Mouse (Mus musculus) midbrain, postnatal 0 days (tissue): ENCODE results near the gene Bnip1. TPM values are rescaled to one million over a fixed set of nuclear protein-coding genes. Genes with fewer than 3 reads are reported as not detected.

Experiments used
- ATAC-seq: fragments of 200-750 bp; cut with Nextera tagmentation; 2 replicates; pipeline ENCODE4 v1.8.0; 2017; ENCODE audit warnings: moderate number of reproducible peaks, mild to moderate bottlenecking, moderate TSS enrichment, moderate library complexity; ENCODE audit not compliant: low FRiP score
- DNase-seq: peaks from one replicate; pipeline ENCODE4 v3.0.0-alpha.2; 2015; ENCODE audit warnings: low spot score
- H3K27ac ChIP-seq: fragments of 300-500 bp; sonication (generic); 2 replicates; pipeline ENCODE4 v1.5.1; 2014; ENCODE audit warnings: low read depth, mild to moderate bottlenecking, low read length, mixed read lengths
- H3K27me3 ChIP-seq: fragments of 300-500 bp; sonication (generic); 2 replicates; pipeline ENCODE4 v1.6.1; 2014; ENCODE audit warnings: low read length, control low read depth, mixed read lengths; ENCODE audit not compliant: insufficient read depth
- H3K36me3 ChIP-seq: fragments of 300-500 bp; sonication (generic); 2 replicates; pipeline ENCODE4 v1.6.1; 2014; ENCODE audit warnings: low read length, control low read depth, mixed read lengths; ENCODE audit not compliant: insufficient read depth
- H3K4me1 ChIP-seq: fragments of 300-500 bp; sonication (generic); 2 replicates; pipeline ENCODE4 v1.6.1; 2014; ENCODE audit warnings: mild to moderate bottlenecking, control low read depth, antibody characterized with exemption, low read length, mixed read lengths; ENCODE audit not compliant: insufficient read depth
- H3K4me2 ChIP-seq: fragments of 300-500 bp; sonication (generic); 2 replicates; pipeline ENCODE4 v1.6.1; 2014; ENCODE audit warnings: low read depth, mild to moderate bottlenecking, low read length, mixed read lengths; ENCODE audit not compliant: poor library complexity, severe bottlenecking
- H3K4me3 ChIP-seq: fragments of 300-500 bp; sonication (generic); 2 replicates; pipeline ENCODE4 v1.5.1; 2014; ENCODE audit warnings: low read depth, mild to moderate bottlenecking, low read length, moderate library complexity
- H3K9ac ChIP-seq: fragments of 300-500 bp; sonication (generic); replicated peaks from 2 replicates; pipeline ENCODE4 v1.6.1; 2014; ENCODE audit warnings: mild to moderate bottlenecking, low read length, moderate library complexity, mixed read lengths; ENCODE audit not compliant: poor library complexity, severe bottlenecking
- H3K9me3 ChIP-seq: fragments of 300-500 bp; sonication (generic); 2 replicates; pipeline ENCODE4 v1.6.1; 2016; ENCODE audit warnings: low read length, control low read depth
- CTCF ChIP-seq: IDR thresholded peaks from 2 replicates; pipeline ENCODE4 v1.5.1; 2016; ENCODE audit warnings: antibody characterized with exemption, mild to moderate bottlenecking
- WGBS: fragments of 180-500 bp; shearing (Covaris S2); extraction: QIAGEN DNeasy Blood & Tissue Kit; methylation state at CpG from one replicate; pipeline ENCODE4 v1.1.7; 2014; 5-methylcytosine and 5-hydroxymethylcytosine counted together
- polyA plus RNA-seq: library from polyadenylated mRNA; unstranded; fragments of >200 nt; fragmentation: Nextera tagmentation; extraction: Ambion mirVana; gene quantifications from 2 replicates; pipeline ENCODE4 v1.2.1, GENCODE M21; 2015
- total RNA-seq: library from RNA; depleted of rRNA; stranded (reverse); fragments of >200 nt; gene quantifications from 2 replicates; pipeline ENCODE4 v1.2.3, GENCODE M21; 2014; rRNA removed

The Bnip1 gene
- total RNA-seq: 48.2 and 56.8 TPM in 2 replicates
- polyA plus RNA-seq: 53.4 and 53.7 TPM in 2 replicates

DNA sequence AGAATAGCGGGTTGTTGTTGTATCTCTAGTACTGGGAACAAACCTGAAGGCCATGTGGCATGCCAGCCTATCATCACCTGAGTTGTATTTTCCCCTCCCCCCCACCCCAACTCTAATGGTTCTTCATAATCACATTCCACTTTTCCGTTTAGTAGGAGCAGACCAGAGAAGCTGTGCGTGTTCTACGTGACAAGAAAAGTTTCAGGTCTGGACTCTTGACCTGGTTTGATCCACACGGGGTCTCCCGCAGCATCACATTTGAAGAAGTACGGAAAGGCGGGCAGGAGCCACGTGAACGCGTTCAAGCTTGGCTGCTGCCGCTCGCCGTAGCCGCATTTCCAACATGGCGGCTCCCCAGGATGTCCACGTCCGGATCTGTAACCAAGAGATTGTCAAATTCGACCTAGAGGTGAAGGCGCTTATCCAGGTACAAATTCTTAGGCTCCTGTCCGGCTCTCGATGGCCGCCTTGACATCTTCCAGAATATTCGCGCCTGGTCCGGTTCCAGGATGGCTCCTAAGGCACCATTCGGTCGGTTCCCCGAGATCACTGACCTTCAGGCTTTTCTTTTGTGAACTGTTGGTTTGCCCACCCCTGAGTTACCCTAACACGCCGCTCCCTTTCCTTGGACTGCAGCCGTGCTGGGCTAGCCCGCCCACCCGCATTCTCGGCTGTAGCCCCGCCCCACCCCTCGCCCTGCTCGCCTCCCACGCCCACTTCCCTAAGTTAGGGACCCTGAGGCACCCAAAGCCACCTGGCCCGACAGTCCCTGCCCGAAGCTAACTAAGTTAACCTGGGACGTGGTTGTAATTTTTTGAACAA is at the start of gene Bnip1:
Gene Bnip1, plus strand, starts transcription at position 317 of the 822 bp plus-strand sequence.
- ATAC-seq: peak; percentile 63; the same call in 1 of the 2 replicates
- peak; percentile 85 for DNase-seq

DNA sequence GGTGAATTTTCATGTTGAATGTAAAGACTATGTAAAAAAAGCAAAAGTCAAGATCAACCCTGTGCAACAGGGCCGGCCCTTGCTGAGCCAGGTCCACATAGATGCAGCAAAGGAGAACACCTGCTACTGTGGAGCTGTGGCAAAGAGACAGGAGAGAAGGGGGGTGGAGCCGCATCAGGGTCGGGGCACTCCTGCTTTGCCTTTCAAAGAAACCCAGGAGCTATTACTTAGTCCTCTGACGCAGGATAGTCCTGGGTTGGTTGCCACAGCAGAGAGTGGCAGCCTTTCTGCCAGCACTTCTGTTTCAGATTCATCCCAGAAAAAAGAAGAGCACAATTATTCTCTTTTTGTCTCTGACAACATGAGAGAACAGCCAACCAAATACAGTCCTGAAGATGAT is 38.3 kb upstream of the Bnip1 start:
- no peak for ATAC-seq
- WGBS: 57% methylated on average over 4 of the region's 4 CpGs

More for the DNA sequence above, at the start of gene Bnip1:
- Histone ChIP-seq H3K9me3 (no peaks in the 10 kb centered on the region), H3K9ac (peak within 1 kb of the TSS; percentile 74), H3K36me3 (peaks cover 22% of the 10 kb centered on the region; the same call in 1 of the 2 replicates), H3K4me3 (peak within 1 kb of the TSS; percentile 70), H3K4me2 (peak within 1 kb of the TSS; percentile 86), H3K27ac (peak within 1 kb of the TSS; percentile 82), H3K27me3 (no peaks in the 10 kb centered on the region), H3K4me1 (peaks cover 8% of the 10 kb centered on the region; the same call in 1 of the 2 replicates)
- TF ChIP-seq CTCF: no peak; the same call in 1 of the 2 replicates
- under 1% methylated on average over 42 of the region's 42 CpGs for whole genome bisulfite sequencing

DNA sequence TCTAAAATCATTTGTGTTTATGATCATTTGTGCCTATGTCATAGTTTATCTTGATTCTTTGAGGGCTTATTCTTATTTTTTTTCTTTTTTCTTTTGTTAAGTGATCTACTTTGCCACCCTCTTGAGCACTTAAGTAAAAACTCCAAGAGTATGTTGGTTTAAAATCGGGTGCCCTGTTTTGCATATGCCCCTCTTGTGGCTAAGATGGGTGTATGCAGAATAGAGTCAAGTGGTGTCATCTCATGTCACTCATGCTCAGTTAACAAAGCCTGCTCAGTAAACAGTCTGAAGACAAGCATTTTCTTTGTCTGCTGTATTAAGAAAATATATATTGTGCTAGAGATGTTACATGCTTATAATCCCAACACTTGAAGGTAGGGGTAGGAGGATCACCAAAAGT is 37.6 kb upstream of the Bnip1 start:
- no peak overlapping the region for H3K27ac ChIP-seq

More for the DNA sequence above, 38.3 kb upstream of the Bnip1 start:
- TF ChIP-seq CTCF: no peak
- no peaks in the 10 kb centered on the region for H3K36me3 ChIP-seq
- H3K27me3 ChIP-seq: no peaks in the 10 kb centered on the region
- H3K4me3 ChIP-seq: no peak overlapping the region
- H3K27ac ChIP-seq: no peak overlapping the region
- no peaks in the 10 kb centered on the region for H3K4me1 ChIP-seq
- DNase-seq: no peak
- no peaks in the 10 kb centered on the region for H3K9me3 ChIP-seq
- H3K4me2 ChIP-seq: no peak overlapping the region
- H3K9ac ChIP-seq: no peak overlapping the region

GRCm38 (mm10) chr17:26749975-26750374 is 30.9 kb upstream of the Bnip1 start:
- DNase-seq (no peak), ATAC-seq (no peak)
- no peaks in the 10 kb centered on the region for H3K36me3 ChIP-seq
- no peak for TF ChIP-seq CTCF
- no peak overlapping the region for H3K27ac ChIP-seq
- no peak overlapping the region for H3K4me2 ChIP-seq
- 88% methylated on average over 3 of the region's 3 CpGs for WGBS
- no peak overlapping the region for H3K4me3 ChIP-seq
- no peaks in the 10 kb centered on the region for H3K27me3 ChIP-seq
- H3K4me1 ChIP-seq: no peaks in the 10 kb centered on the region
- H3K9me3 ChIP-seq: no peaks in the 10 kb centered on the region
- no peak overlapping the region for H3K9ac ChIP-seq

More for the DNA sequence above, 37.6 kb upstream of the Bnip1 start:
- no peak overlapping the region for H3K4me2 ChIP-seq
- no peaks in the 10 kb centered on the region for H3K9me3 ChIP-seq
- no peak for DNase-seq
- ATAC-seq: no peak
- 55% methylated on average over 1 of the region's 1 CpGs for WGBS
- no peak overlapping the region for H3K9ac ChIP-seq
- TF ChIP-seq CTCF: no peak
- H3K4me3 ChIP-seq: no peak overlapping the region
- H3K27me3 ChIP-seq: no peaks in the 10 kb centered on the region
- no peaks in the 10 kb centered on the region for H3K4me1 ChIP-seq
- H3K36me3 ChIP-seq: no peaks in the 10 kb centered on the region

DNA sequence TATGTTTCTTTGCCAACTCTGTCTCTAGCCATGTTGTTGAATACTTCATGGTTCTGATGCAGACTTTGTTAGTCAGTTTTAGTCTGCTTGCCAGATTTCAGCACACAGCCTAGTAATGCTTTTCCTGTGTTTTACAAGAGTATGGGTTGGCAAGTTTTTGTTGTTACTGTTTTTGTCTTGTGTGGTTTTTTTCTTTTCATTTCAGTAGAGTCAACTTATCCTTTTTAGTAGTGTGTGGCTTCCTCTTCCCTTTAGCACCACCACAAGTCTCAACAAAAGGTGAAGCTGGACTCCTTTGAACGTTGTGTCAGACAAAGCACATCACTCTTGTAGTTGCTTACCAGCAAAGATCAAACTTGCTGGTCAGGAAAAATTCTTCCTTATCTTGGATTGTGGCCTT is 28.6 kb upstream of the Bnip1 start:
- no peaks in the 10 kb centered on the region for H3K36me3 ChIP-seq
- H3K4me3 ChIP-seq: no peak overlapping the region
- H3K9me3 ChIP-seq: no peaks in the 10 kb centered on the region
- no peak overlapping the region for H3K4me2 ChIP-seq
- H3K27ac ChIP-seq: no peak overlapping the region
- no peaks in the 10 kb centered on the region for H3K4me1 ChIP-seq
- no peak for DNase-seq
- no peak for ATAC-seq
- no peak overlapping the region for H3K9ac ChIP-seq
- WGBS: 89% methylated on average over 1 of the region's 1 CpGs
- no peaks in the 10 kb centered on the region for H3K27me3 ChIP-seq
- no peak for TF ChIP-seq CTCF

DNA sequence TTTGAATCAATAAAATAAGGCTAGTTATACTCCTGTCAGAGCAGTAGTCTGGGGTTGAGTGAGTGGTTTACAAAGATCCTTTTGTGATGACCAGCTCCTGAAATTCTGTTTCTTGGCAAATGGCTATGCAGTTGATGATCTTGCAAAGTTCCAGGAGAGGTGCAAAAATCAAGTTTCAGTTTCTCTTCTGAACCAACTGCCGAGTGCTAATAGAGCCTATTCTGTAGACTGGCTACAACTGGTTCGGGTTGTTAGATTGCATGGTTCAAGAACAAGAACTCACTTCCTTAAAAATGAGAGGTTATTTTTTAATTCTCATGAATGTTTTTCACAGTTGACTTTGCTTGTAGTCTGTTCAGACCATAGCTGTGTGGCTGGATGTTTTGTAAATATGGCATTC is 27.4 kb upstream of the Bnip1 start:
- H3K27ac ChIP-seq: no peak overlapping the region
- no peaks in the 10 kb centered on the region for H3K9me3 ChIP-seq
- no peak for TF ChIP-seq CTCF
- H3K27me3 ChIP-seq: no peaks in the 10 kb centered on the region
- no peak overlapping the region for H3K4me2 ChIP-seq
- H3K4me3 ChIP-seq: no peak overlapping the region
- DNase-seq: no peak
- H3K9ac ChIP-seq: no peak overlapping the region
- ATAC-seq: no peak
- 96% methylated on average over 2 of the region's 2 CpGs for WGBS
- no peaks in the 10 kb centered on the region for H3K4me1 ChIP-seq
- no peaks in the 10 kb centered on the region for H3K36me3 ChIP-seq
